Mouse (Mus musculus): Measurements from ENCODE around the gene Plcb1. TPM values are rescaled to one million over a fixed set of nuclear protein-coding genes. Genes with fewer than 3 reads are reported as not detected.
"Not testable (repeated sequence)": the region's sequence is repeated elsewhere in the genome, so short reads cannot be mapped to it uniquely, and the experiment has no call there.

Gene Plcb1
- polyA plus RNA-seq, 1 experiment from 2014 or later = 51.8 TPM

- not testable (repeated sequence) for H3K4me1 ChIP-seq (ENCODE audit: control insufficient read depth, insufficient read depth, low read depth, low read length); H3K4me3 ChIP-seq (ENCODE audit: low read length); H3K27ac ChIP-seq (ENCODE audit: low read depth, low read length); H3K36me3 ChIP-seq (ENCODE audit: control insufficient read depth, insufficient read depth, low read length); H3K9ac ChIP-seq (ENCODE audit: low read depth, low read length); H3K9me3 ChIP-seq (ENCODE audit: control insufficient read depth, low read length); H3K27me3 ChIP-seq (replicated peaks; ENCODE audit: control insufficient read depth, insufficient read depth, low read length); H3K4me2 ChIP-seq (ENCODE audit: low read length); ATAC-seq
- WGBS = 93% methylated on average over 2 of the region's 2 CpGs
Observed at GRCm38 (mm10) chr2:135007885-135008284, 222.0 kb downstream of the Plcb1 start.

GRCm38 (mm10) chr2:135010371-135010770 lies 224.5 kb downstream of the Plcb1 start:
- WGBS = 87% methylated on average over 8 of the region's 8 CpGs
- H3K9ac ChIP-seq (ENCODE audit: low read depth, low read length) = no peak overlapping the region
- no peaks in the 10 kb centered on the region for H3K36me3 ChIP-seq (ENCODE audit: control insufficient read depth, insufficient read depth, low read length)
- no peaks in the 10 kb centered on the region for H3K9me3 ChIP-seq (ENCODE audit: control insufficient read depth, low read length)
- no peak overlapping the region for H3K4me2 ChIP-seq (ENCODE audit: low read length)
- H3K27me3 ChIP-seq (replicated peaks; ENCODE audit: control insufficient read depth, insufficient read depth, low read length) = no peaks in the 10 kb centered on the region
- H3K27ac ChIP-seq (ENCODE audit: low read depth, low read length) = no peak overlapping the region
- no peak for ATAC-seq
- H3K4me1 ChIP-seq (ENCODE audit: control insufficient read depth, insufficient read depth, low read depth, low read length) = no peaks in the 10 kb centered on the region
- H3K4me3 ChIP-seq (ENCODE audit: low read length) = no peak overlapping the region

- Histone ChIP-seq H3K27me3 (replicated peaks; ENCODE audit: control insufficient read depth, insufficient read depth, low read length) (no peaks in the 10 kb centered on the region), H3K9me3 (ENCODE audit: control insufficient read depth, low read length) (no peaks in the 10 kb centered on the region), H3K36me3 (ENCODE audit: control insufficient read depth, insufficient read depth, low read length) (no peaks in the 10 kb centered on the region), H3K4me3 (ENCODE audit: low read length) (no peak overlapping the region), H3K4me1 (ENCODE audit: control insufficient read depth, insufficient read depth, low read depth, low read length) (no peaks in the 10 kb centered on the region), H3K9ac (ENCODE audit: low read depth, low read length) (no peak overlapping the region), H3K4me2 (ENCODE audit: low read length) (no peak overlapping the region), H3K27ac (ENCODE audit: low read depth, low read length) (no peak overlapping the region)
- 54% methylated on average over 6 of the region's 6 CpGs for WGBS
- ATAC-seq = no peak
Observed at GRCm38 (mm10) chr2:135015501-135015900, 229.6 kb downstream of the Plcb1 start.

- H3K9me3 ChIP-seq (ENCODE audit: control insufficient read depth, low read length) = no peaks in the 10 kb centered on the region
- WGBS = 88% methylated on average over 1 of the region's 1 CpGs
- no peak for ATAC-seq
- no peaks in the 10 kb centered on the region for H3K4me1 ChIP-seq (ENCODE audit: control insufficient read depth, insufficient read depth, low read depth, low read length)
- no peak overlapping the region for H3K9ac ChIP-seq (ENCODE audit: low read depth, low read length)
- no peak overlapping the region for H3K4me3 ChIP-seq (ENCODE audit: low read length)
- no peaks in the 10 kb centered on the region for H3K36me3 ChIP-seq (ENCODE audit: control insufficient read depth, insufficient read depth, low read length)
- no peak overlapping the region for H3K27ac ChIP-seq (ENCODE audit: low read depth, low read length)
- H3K4me2 ChIP-seq (ENCODE audit: low read length) = no peak overlapping the region
- H3K27me3 ChIP-seq (replicated peaks; ENCODE audit: control insufficient read depth, insufficient read depth, low read length) = no peaks in the 10 kb centered on the region
Observed at GRCm38 (mm10) chr2:135018275-135018674, 232.4 kb downstream of the Plcb1 start.

- H3K4me2 ChIP-seq (ENCODE audit: low read length) = no peak overlapping the region
- ATAC-seq = no peak
- WGBS = 82% methylated on average over 2 of the region's 2 CpGs
Observed at GRCm38 (mm10) chr2:135018708-135019107, 232.8 kb downstream of the Plcb1 start.

GRCm38 (mm10) chr2:135019588-135019987 lies 233.7 kb downstream of the Plcb1 start:
- H3K27ac ChIP-seq (ENCODE audit: low read depth, low read length) = no peak overlapping the region
- H3K4me2 ChIP-seq (ENCODE audit: low read length) = no peak overlapping the region
- no peaks in the 10 kb centered on the region for H3K27me3 ChIP-seq (replicated peaks; ENCODE audit: control insufficient read depth, insufficient read depth, low read length)
- 91% methylated on average over 1 of the region's 1 CpGs for WGBS
- H3K4me1 ChIP-seq (ENCODE audit: control insufficient read depth, insufficient read depth, low read depth, low read length) = no peaks in the 10 kb centered on the region
- no peak overlapping the region for H3K9ac ChIP-seq (ENCODE audit: low read depth, low read length)
- H3K9me3 ChIP-seq (ENCODE audit: control insufficient read depth, low read length) = no peaks in the 10 kb centered on the region
- ATAC-seq = no peak
- no peaks in the 10 kb centered on the region for H3K36me3 ChIP-seq (ENCODE audit: control insufficient read depth, insufficient read depth, low read length)
- H3K4me3 ChIP-seq (ENCODE audit: low read length) = no peak overlapping the region

More at GRCm38 (mm10) chr2:135018708-135019107, 232.8 kb downstream of the Plcb1 start:
- Histone ChIP-seq H3K36me3 (ENCODE audit: control insufficient read depth, insufficient read depth, low read length) (no peaks in the 10 kb centered on the region), H3K4me3 (ENCODE audit: low read length) (no peak overlapping the region), H3K4me1 (ENCODE audit: control insufficient read depth, insufficient read depth, low read depth, low read length) (no peaks in the 10 kb centered on the region), H3K27me3 (replicated peaks; ENCODE audit: control insufficient read depth, insufficient read depth, low read length) (no peaks in the 10 kb centered on the region), H3K9me3 (ENCODE audit: control insufficient read depth, low read length) (no peaks in the 10 kb centered on the region), H3K9ac (ENCODE audit: low read depth, low read length) (no peak overlapping the region), H3K27ac (ENCODE audit: low read depth, low read length) (no peak overlapping the region)

- WGBS = 17% methylated on average over 5 of the region's 5 CpGs
- peak; percentile 48 for ATAC-seq
- Histone ChIP-seq H3K36me3 (ENCODE audit: control insufficient read depth, insufficient read depth, low read length) (no peaks in the 10 kb centered on the region), H3K27ac (ENCODE audit: low read depth, low read length) (no peak overlapping the region), H3K4me3 (ENCODE audit: low read length) (no peak overlapping the region), H3K4me2 (ENCODE audit: low read length) (peak overlapping the region; percentile 43), H3K9me3 (ENCODE audit: control insufficient read depth, low read length) (no peaks in the 10 kb centered on the region), H3K4me1 (ENCODE audit: control insufficient read depth, insufficient read depth, low read depth, low read length) (peaks cover 7% of the 10 kb centered on the region), H3K9ac (ENCODE audit: low read depth, low read length) (peak overlapping the region; percentile 9; the same call in 1 of the 2 replicates), H3K27me3 (replicated peaks; ENCODE audit: control insufficient read depth, insufficient read depth, low read length) (no peaks in the 10 kb centered on the region)
Observed at GRCm38 (mm10) chr2:135029288-135029687, 243.4 kb downstream of the Plcb1 start.

- H3K27ac ChIP-seq (ENCODE audit: low read depth, low read length) = 0 out of 2 replicates have a peak overlapping the region, but pooled peaks have one; percentile 2
Observed at GRCm38 (mm10) chr2:135029700-135030099, 243.8 kb downstream of the Plcb1 start.

GRCm38 (mm10) chr2:135035640-135036260 lies 249.9 kb downstream of the Plcb1 start:
- no peak overlapping the region for H3K9ac ChIP-seq (ENCODE audit: low read depth, low read length)
- 37% methylated on average over 4 of the region's 4 CpGs for WGBS
- H3K27me3 ChIP-seq (replicated peaks; ENCODE audit: control insufficient read depth, insufficient read depth, low read length) = no peaks in the 10 kb centered on the region
- no peaks in the 10 kb centered on the region for H3K4me1 ChIP-seq (ENCODE audit: control insufficient read depth, insufficient read depth, low read depth, low read length)
- H3K4me2 ChIP-seq (ENCODE audit: low read length) = no peak overlapping the region
- H3K27ac ChIP-seq (ENCODE audit: low read depth, low read length) = no peak overlapping the region
- ATAC-seq = no peak
- no peaks in the 10 kb centered on the region for H3K9me3 ChIP-seq (ENCODE audit: control insufficient read depth, low read length)
- H3K4me3 ChIP-seq (ENCODE audit: low read length) = no peak overlapping the region
- H3K36me3 ChIP-seq (ENCODE audit: control insufficient read depth, insufficient read depth, low read length) = no peaks in the 10 kb centered on the region

More at GRCm38 (mm10) chr2:135029700-135030099, 243.8 kb downstream of the Plcb1 start:
- H3K9me3 ChIP-seq (ENCODE audit: control insufficient read depth, low read length) = no peaks in the 10 kb centered on the region
- peaks cover 7% of the 10 kb centered on the region for H3K4me1 ChIP-seq (ENCODE audit: control insufficient read depth, insufficient read depth, low read depth, low read length)
- peak; percentile 75; the same call in 1 of the 2 replicates for ATAC-seq
- no peaks in the 10 kb centered on the region for H3K27me3 ChIP-seq (replicated peaks; ENCODE audit: control insufficient read depth, insufficient read depth, low read length)
- H3K9ac ChIP-seq (ENCODE audit: low read depth, low read length) = no peak overlapping the region
- no peaks in the 10 kb centered on the region for H3K36me3 ChIP-seq (ENCODE audit: control insufficient read depth, insufficient read depth, low read length)
- H3K4me3 ChIP-seq (ENCODE audit: low read length) = no peak overlapping the region
- H3K4me2 ChIP-seq (ENCODE audit: low read length) = peak overlapping the region; percentile 43
- WGBS = 17% methylated on average over 6 of the region's 6 CpGs

Data from hindbrain, embryonic 16.5 days (tissue).